Mouse (Mus musculus): Measurements from ENCODE around the gene Prss45.

The Prss45 gene

GRCm38 (mm10) chr9:110834411-110834810 lies at the start of gene Prss45:
Gene Prss45, plus strand, starts transcription at chr9:110834588.
- TF ChIP-seq GATA4 (IDR thresholded peaks at IDR 0.05; ENCODE audit: insufficient replicate concordance, low read length): no peak

GRCm38 (mm10) chr9:110788169-110788568 lies 46.2 kb upstream of the Prss45 start:
- no peak for TF ChIP-seq GATA4 (IDR thresholded peaks at IDR 0.05; ENCODE audit: insufficient replicate concordance, low read length)

GRCm38 (mm10) chr9:110790462-110790861 lies 43.9 kb upstream of the Prss45 start:
- no peak for TF ChIP-seq GATA4 (IDR thresholded peaks at IDR 0.05; ENCODE audit: insufficient replicate concordance, low read length)

DNA sequence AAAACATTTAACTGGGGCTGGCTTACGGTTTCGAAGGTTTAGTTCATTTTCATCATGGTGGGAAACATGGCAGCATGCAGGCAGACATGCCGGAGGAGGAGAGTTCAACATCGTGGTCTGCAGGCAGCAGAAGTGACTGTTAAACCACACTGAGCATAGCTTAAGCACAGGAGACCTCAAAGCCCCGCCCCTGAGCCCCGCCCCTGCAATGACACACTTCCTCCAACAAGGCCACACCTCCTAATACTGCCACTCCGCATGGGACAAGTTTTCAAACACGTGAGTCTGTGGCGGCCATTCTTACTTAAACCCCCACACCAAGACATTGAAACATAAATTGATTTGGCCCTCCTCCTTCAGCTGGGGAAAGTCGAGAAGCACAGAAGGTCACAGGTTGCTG lies 37.4 kb upstream of the Prss45 start:
- no peak for TF ChIP-seq GATA4 (IDR thresholded peaks at IDR 0.05; ENCODE audit: insufficient replicate concordance, low read length)

- no peak for TF ChIP-seq GATA4 (IDR thresholded peaks at IDR 0.05; ENCODE audit: insufficient replicate concordance, low read length)
Measured at GRCm38 (mm10) chr9:110797866-110798265, 36.5 kb upstream of the Prss45 start, which contains the start of gene Prss42. Gene Prss42, plus strand, starts transcription at chr9:110798166.

DNA sequence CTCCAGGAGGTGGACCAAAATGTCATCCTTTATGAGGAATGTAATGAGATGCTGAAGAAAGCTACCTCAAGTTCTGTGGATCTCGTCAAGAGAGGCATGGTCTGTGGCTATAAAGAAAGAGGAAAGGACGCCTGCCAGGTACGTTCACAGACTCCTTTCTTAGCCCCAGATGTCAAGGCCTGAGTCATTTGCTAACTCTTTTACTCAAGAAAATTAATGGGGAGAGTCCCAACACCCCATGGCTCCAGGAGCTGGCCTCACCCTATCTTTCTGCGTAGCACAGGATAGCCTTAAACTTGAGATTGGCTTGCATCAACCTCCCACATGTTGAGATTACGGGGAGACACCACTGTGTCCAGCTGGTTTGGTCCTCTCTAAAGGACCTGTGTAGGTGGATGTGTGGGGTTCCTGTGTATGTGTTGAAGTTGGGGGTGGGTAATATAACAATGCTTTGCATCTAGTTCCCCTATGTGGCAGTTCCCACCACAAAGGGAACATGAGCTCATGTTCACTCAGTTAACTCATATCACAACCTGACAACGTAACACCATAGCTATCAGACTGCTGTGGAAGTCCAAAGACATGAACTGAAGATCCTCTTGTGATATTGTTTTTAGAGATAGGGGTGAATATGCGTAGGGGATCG lies 33.4 kb upstream of the Prss45 start:
- no peak for TF ChIP-seq GATA4 (IDR thresholded peaks at IDR 0.05; ENCODE audit: insufficient replicate concordance, low read length)

GRCm38 (mm10) chr9:110803294-110803693 lies 31.1 kb upstream of the Prss45 start:
- no peak for TF ChIP-seq GATA4 (IDR thresholded peaks at IDR 0.05; ENCODE audit: insufficient replicate concordance, low read length)

DNA sequence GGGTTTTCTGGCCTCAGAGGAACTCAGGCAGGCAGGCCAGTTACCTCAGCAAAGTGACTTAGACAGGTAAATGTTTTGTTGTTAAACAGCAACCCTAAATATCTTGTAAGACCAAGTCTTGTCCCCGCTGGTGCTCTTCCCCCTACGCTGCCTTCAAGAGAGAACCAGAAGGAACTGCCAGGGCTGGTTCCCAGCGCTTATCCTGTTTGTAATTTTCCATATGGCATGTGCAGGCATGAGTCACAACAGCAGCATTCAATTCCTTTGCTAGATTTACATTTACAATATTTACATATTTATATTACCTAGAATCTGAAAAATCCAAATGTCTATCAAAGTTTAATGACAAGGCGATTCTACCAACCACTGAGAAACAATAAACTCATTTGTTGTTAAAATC lies 24.3 kb upstream of the Prss45 start:
- TF ChIP-seq GATA4 (IDR thresholded peaks at IDR 0.05; ENCODE audit: insufficient replicate concordance, low read length): no peak

DNA sequence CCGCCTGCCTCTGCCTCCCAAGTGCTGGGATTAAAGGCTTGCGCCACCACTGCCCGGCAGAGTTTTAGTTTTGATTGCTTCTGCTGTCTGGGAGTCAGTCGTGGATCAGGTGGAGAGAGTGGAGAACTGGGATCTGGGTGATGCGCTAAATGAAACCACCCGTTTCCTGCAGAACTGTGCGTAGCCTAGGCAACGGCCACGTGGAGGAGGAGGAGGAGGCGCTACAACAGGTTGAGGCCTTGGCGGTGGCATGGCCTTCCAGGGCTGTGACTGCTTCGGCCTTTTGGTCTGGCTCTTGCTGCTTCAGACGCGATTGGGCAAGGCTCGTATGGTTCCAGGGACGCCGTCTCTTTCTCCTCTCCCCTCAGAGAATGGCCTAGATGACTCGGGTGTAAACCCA lies 20.6 kb upstream of the Prss45 start, which contains the start of gene Prss44:
Gene Prss44 (plus strand): TSS at position 206 of the 400 bp plus-strand sequence.
- TF ChIP-seq GATA4 (IDR thresholded peaks at IDR 0.05; ENCODE audit: insufficient replicate concordance, low read length): no peak

DNA sequence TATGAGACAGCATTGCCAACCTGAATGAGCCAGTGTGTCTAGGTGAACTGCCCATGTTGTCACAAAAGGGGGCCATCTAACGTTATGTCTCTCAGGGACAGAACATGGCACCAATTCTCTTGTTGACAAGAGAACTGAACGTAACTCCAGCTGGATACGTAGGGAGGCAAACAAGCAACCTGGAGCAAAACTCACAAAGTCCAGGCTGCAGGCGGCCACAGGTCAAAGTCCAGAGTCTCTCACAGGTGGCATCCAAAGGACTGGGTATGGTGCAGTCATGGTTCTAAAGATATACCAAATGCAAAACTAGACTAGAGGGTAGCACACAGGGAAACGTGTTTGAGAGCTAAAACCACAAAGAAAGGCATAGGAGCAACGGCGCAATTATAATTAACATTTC lies 13.0 kb upstream of the Prss45 start:
- TF ChIP-seq GATA4 (IDR thresholded peaks at IDR 0.05; ENCODE audit: insufficient replicate concordance, low read length): no peak

GRCm38 (mm10) chr9:110825426-110825825 lies 9.0 kb upstream of the Prss45 start:
- no peak for TF ChIP-seq GATA4 (IDR thresholded peaks at IDR 0.05; ENCODE audit: insufficient replicate concordance, low read length)

DNA sequence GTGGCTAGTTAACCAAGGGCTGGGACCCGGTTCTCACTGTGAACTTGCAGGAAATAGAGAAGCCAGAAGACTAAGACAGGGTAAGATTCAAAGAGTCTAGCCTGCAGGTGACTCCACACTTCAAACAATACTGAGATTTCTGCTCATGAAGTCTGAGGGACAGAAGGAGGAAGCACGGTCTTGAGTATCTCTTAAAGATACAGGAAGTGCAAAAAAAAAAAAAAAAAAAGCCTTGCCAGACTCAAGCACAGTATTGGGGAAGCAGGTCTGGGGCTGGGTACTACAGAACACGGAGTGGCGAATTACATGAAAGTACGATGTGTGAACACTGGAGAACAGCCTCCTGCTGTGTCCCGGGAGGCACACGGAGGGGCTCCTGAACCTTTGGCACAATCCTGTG lies 8.6 kb upstream of the Prss45 start:
- no peak for TF ChIP-seq GATA4 (IDR thresholded peaks at IDR 0.05; ENCODE audit: insufficient replicate concordance, low read length)

DNA sequence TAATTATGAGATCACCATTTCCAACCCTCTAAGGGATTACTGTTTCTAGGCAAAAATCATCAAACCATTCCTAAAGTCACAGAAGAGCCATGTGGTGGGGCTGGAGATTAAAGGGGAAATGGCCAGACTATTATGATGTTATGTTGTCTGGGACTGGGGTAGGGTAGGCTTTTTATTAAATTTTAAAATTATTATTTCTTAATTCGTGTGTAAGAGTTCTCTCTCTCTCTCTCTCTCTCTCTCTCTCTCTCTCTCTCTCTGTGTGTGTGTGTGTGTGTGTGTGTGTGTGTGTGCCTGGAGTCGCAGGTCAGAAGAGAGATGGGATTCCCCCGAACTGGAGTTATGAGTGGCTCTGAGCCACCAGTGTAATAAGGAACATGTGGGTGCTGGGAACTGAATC lies 8.0 kb upstream of the Prss45 start, which contains the start of gene Prss43:
Gene Prss43 (plus strand): TSS at position 301 of the 400 bp plus-strand sequence.
- TF ChIP-seq GATA4 (IDR thresholded peaks at IDR 0.05; ENCODE audit: insufficient replicate concordance, low read length): no peak

DNA sequence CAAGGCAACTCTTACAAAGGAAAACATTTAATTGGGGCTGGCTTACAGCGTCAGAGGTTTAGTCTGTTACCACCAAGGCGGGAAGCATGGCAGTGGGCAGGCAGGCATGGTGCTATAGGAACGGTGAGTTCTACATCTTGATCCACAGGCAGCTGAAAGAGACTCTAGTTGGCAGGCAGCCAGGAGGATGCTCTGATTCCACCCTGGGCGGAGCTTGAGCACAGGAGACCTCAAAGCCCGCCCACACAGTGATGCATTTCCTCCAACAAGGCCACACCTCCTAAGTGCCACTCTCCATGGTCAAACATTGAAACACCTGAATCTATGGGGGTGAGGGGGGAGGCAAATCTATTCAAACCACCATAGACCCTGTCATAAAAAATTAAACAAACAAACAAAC lies 1.4 kb upstream of the Prss45 start:
- TF ChIP-seq GATA4 (IDR thresholded peaks at IDR 0.05; ENCODE audit: insufficient replicate concordance, low read length): no peak

DNA sequence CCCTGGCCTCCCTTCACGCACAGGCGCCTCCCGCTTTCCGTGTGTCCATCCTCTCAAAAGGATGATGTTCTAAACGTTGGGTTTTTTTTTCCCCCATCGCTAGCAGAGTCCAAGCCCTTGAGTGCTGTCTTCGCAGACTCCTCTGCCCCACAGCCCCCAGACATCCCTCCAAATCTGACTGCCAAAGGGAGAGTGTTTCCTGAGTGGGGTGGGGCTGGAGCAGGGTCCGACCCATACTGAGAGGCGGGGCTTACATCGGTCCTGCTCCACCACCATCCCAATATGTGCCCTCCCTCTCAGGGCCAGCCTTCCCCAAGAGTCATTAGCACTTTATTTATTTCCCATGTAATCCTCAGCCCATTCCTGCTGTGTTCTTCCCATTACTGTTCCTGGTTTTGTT lies 573 bp downstream of the Prss45 start:
- no peak for TF ChIP-seq GATA4 (IDR thresholded peaks at IDR 0.05; ENCODE audit: insufficient replicate concordance, low read length)

- no peak for TF ChIP-seq GATA4 (IDR thresholded peaks at IDR 0.05; ENCODE audit: insufficient replicate concordance, low read length)
Measured at GRCm38 (mm10) chr9:110836112-110836511, 1.7 kb downstream of the Prss45 start.

GRCm38 (mm10) chr9:110840905-110841304 lies 6.5 kb downstream of the Prss45 start:
- TF ChIP-seq GATA4 (IDR thresholded peaks at IDR 0.05; ENCODE audit: insufficient replicate concordance, low read length): no peak
